Mouse (Mus musculus): Measurements from ENCODE around the gene Sox5.

DNA sequence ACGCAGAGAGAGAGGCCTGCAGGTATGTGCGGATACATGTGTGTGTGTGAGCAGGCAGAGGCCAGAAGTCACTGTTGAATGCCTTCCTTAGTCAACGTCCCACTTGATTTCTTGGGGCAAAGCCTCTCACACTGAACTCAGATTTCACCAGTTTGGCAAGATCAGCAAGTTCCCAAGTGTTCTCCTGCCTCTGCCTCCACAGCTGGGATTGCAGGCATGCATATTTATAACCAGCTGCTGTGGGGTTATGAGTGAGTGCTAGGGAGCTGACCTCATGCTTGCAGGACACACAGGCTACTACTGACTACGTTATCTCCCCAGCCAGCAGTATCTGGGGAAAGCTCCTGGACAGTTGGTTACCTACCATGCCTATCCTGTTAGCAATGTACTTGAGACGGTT is 139.9 kb downstream of the Sox5 start:
- TF ChIP-seq EP300 (IDR thresholded peaks at IDR 0.05; ENCODE audit: low read depth) = no peak
- no peak for TF ChIP-seq CTCF (IDR thresholded peaks at IDR 0.05; ENCODE audit: low read depth)

All from liver, embryonic 14.5 days (tissue).